ENCODE assay signal across 19 mouse cellular contexts in the genomic region with DNA sequence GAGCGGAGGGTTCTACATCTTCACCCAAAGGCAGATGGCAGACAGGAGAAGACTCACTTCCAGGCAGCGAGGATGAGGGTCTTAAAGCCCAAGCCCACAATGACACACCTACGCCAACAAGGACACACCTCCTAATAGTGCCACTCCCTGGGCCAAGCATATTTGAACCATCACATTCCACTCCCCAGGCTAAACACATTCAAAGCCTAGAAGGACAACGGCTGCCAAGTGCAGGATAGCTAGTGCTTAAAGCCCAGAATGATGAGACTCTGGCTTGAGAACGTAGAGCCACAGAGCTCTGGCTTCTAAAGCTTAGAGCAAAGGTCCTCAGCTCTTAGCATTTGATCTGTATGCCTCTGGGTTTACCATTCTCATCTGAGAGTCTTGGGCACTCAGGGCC.
"Had no signal": no experiment of that assay in that cellular context is flagged by ENCODE, and none has a peak within 500 bp of the region (broad histone marks: within the 10 kb centered on the region; RNA-seq: fewer than 3 reads in every experiment).

No protein-coding gene starts in this region.

- H3K4me3 ChIP-seq: liver, embryonic 13.5 days; midbrain, embryonic 10.5 days; midbrain, embryonic 15.5 days; neural tube, embryonic 12.5 days; neural tube, embryonic 15.5 days; stomach, embryonic 15.5 days had no signal

- DNase-seq: kidney, adult 18-20 months; kidney, adult 9 months; kidney, postnatal 14 days; kidney, postnatal 4 days; layer of hippocampus, adult 9-11 months; liver, embryonic 13.5 days; lung, adult 2 months; right cerebral cortex, adult 18-20 months; right cerebral cortex, postnatal 14 days; spleen, adult 18-20 months; thymus, postnatal 25 days had no signal

- H3K9ac ChIP-seq: liver, embryonic 13.5 days; midbrain, embryonic 15.5 days; neural tube, embryonic 12.5 days; neural tube, embryonic 15.5 days; stomach, embryonic 15.5 days had no signal

- H3K4me2 ChIP-seq: liver, embryonic 13.5 days; midbrain, embryonic 15.5 days; neural tube, embryonic 12.5 days; neural tube, embryonic 15.5 days; stomach, embryonic 15.5 days had no signal

- H3K27ac ChIP-seq: liver, embryonic 13.5 days; midbrain, embryonic 10.5 days; midbrain, embryonic 15.5 days; neural tube, embryonic 12.5 days; neural tube, embryonic 15.5 days; stomach, embryonic 15.5 days had no signal

- H3K4me1 ChIP-seq: midbrain, embryonic 15.5 days had no signal

- H3K36me3 ChIP-seq: liver, embryonic 13.5 days; midbrain, embryonic 10.5 days; midbrain, embryonic 15.5 days; neural tube, embryonic 12.5 days; neural tube, embryonic 15.5 days; stomach, embryonic 15.5 days had no signal

- H3K27me3 ChIP-seq: liver, embryonic 13.5 days; megakaryocyte, embryonic 14.5 days; midbrain, embryonic 15.5 days; neural tube, embryonic 12.5 days; stomach, embryonic 15.5 days had no signal

- ATAC-seq: inflammation-experienced regulatory T-cells, adult 6 months; intestine, embryonic 16.5 days; midbrain, embryonic 15.5 days had no signal

- H3K9me3 ChIP-seq: liver, embryonic 13.5 days; midbrain, embryonic 10.5 days; midbrain, embryonic 15.5 days; neural tube, embryonic 12.5 days; neural tube, embryonic 15.5 days; stomach, embryonic 15.5 days had no signal
